Mouse (Mus musculus) embryo, embryonic 11.5 days (tissue): ENCODE measurements around the gene Nt5dc3.

Experiments
- DNase-seq: peaks from one replicate; pipeline ENCODE4 v3.0.0-alpha.2; 2012; ENCODE audit warnings: low read depth, low spot score

Gene Nt5dc3

GRCm38 (mm10) chr10:86872591-86872990 lies 93.8 kb downstream of the Nt5dc3 start:
- no peak for DNase-seq

GRCm38 (mm10) chr10:86878721-86879120 lies 99.9 kb downstream of the Nt5dc3 start:
- no peak for DNase-seq

GRCm38 (mm10) chr10:86880071-86880806 lies 101.4 kb downstream of the Nt5dc3 start:
- no peak for DNase-seq

GRCm38 (mm10) chr10:86881448-86881847 lies 102.6 kb downstream of the Nt5dc3 start:
- DNase-seq: no peak

- DNase-seq: no peak
Measured at GRCm38 (mm10) chr10:86886434-86886833, 107.6 kb downstream of the Nt5dc3 start.
